Mouse (Mus musculus) R1 (cell line): ENCODE results near the gene Ugt1a10.
"Not testable (repeated sequence)": the region's sequence is repeated elsewhere in the genome, so short reads cannot be mapped to it uniquely, and the experiment has no call there.

Experiments
- DNase-seq: peaks from one replicate; pipeline ENCODE4 v3.0.0-alpha.2; 2018; ENCODE audit warnings: low read depth, low spot score

Ugt1a10 gene

GRCm38 (mm10) chr1:88214462-88214952 is 159.3 kb downstream of the Ugt1a10 start:
- DNase-seq = peak; percentile 2

- peak; percentile 5 for DNase-seq
Measured at GRCm38 (mm10) chr1:88215466-88216380, 160.5 kb downstream of the Ugt1a10 start.

GRCm38 (mm10) chr1:88216551-88216950 is 161.4 kb downstream of the Ugt1a10 start:
- peak; percentile 8 for DNase-seq

- peak; percentile 29 for DNase-seq
Measured at GRCm38 (mm10) chr1:88217144-88217543, 162.0 kb downstream of the Ugt1a10 start.

GRCm38 (mm10) chr1:88217576-88217975 is 162.4 kb downstream of the Ugt1a10 start:
- peak; percentile 3 for DNase-seq

- peak; percentile 13 for DNase-seq
Measured at GRCm38 (mm10) chr1:88218051-88218450, 162.9 kb downstream of the Ugt1a10 start.

- DNase-seq = no peak
Measured at GRCm38 (mm10) chr1:88218591-88218990, 163.4 kb downstream of the Ugt1a10 start.

- DNase-seq = no peak
Measured at GRCm38 (mm10) chr1:88219054-88219453, 163.9 kb downstream of the Ugt1a10 start.

- DNase-seq = peak; percentile 56
Measured at GRCm38 (mm10) chr1:88220336-88220735, 165.1 kb downstream of the Ugt1a10 start.

GRCm38 (mm10) chr1:88222216-88222615 is 167.0 kb downstream of the Ugt1a10 start:
- no peak for DNase-seq

GRCm38 (mm10) chr1:88223011-88223515 is 167.9 kb downstream of the Ugt1a10 start:
- not testable (repeated sequence) for DNase-seq

- DNase-seq = no peak
Measured at GRCm38 (mm10) chr1:88223591-88223990, 168.4 kb downstream of the Ugt1a10 start.

GRCm38 (mm10) chr1:88224029-88224776 is 169.0 kb downstream of the Ugt1a10 start:
- no peak for DNase-seq

- DNase-seq = not testable (repeated sequence)
Measured at GRCm38 (mm10) chr1:88225301-88225700, 170.1 kb downstream of the Ugt1a10 start.

GRCm38 (mm10) chr1:88225741-88226140 is 170.6 kb downstream of the Ugt1a10 start:
- DNase-seq = no peak

- DNase-seq = no peak
Measured at GRCm38 (mm10) chr1:88226670-88227379, 171.6 kb downstream of the Ugt1a10 start, which contains the start of gene Mroh2a. TSS of gene Mroh2a (plus strand) at chr1:88226986.

GRCm38 (mm10) chr1:88227482-88227881 is 172.3 kb downstream of the Ugt1a10 start:
- no peak for DNase-seq

GRCm38 (mm10) chr1:88228121-88228520 is 172.9 kb downstream of the Ugt1a10 start:
- DNase-seq = no peak

GRCm38 (mm10) chr1:88229566-88229965 is 174.4 kb downstream of the Ugt1a10 start:
- DNase-seq = no peak

GRCm38 (mm10) chr1:88229986-88230385 is 174.8 kb downstream of the Ugt1a10 start:
- no peak for DNase-seq

- DNase-seq = no peak
Measured at GRCm38 (mm10) chr1:88230421-88230820, 175.2 kb downstream of the Ugt1a10 start.
